Mouse (Mus musculus) layer of hippocampus, postnatal 36 days (tissue): Measurements from ENCODE around the gene Dppa1. TPM values are rescaled to one million over a fixed set of nuclear protein-coding genes. Genes with fewer than 3 reads are reported as not detected.

Experiments used
- total RNA-seq, 2 experiments: library from RNA; stranded (reverse); gene quantifications; 2 replicates each; pipeline ENCODE4 v1.2.3; 2021

The Dppa1 gene
- total RNA-seq, 2 experiments from 2014 or later = not detected

Other genes starting within 250 kb of the Dppa1 start
- gene Itk, start 239.7 kb downstream of the Dppa1 start, total RNA-seq = under 1 TPM; 0.18 to 0.27 TPM
- gene Fam71b, start 232.7 kb downstream of the Dppa1 start, total RNA-seq = not detected
- gene Med7, start 192.3 kb downstream of the Dppa1 start, total RNA-seq = 10 to 100 TPM; 31.4 to 35.3 TPM
- 1 to 10 TPM; 1.7 to 2.0 TPM for gene Havcr2, start 174.3 kb downstream of the Dppa1 start, total RNA-seq
- not detected for gene Gm12169, start 105.0 kb downstream of the Dppa1 start, total RNA-seq
- gene BC053393, start 57.7 kb downstream of the Dppa1 start, total RNA-seq = not detected
- not detected for gene Timd2, start 77.8 kb upstream of the Dppa1 start, total RNA-seq
- gene Havcr1, start 105.8 kb upstream of the Dppa1 start, total RNA-seq = not detected
- not detected for gene Timd4, start 181.5 kb upstream of the Dppa1 start, total RNA-seq